Mouse (Mus musculus) thymus, adult 2 months (tissue): ENCODE results near the gene Gm45713. TPM values are rescaled to one million over a fixed set of nuclear protein-coding genes. Genes with fewer than 3 reads are reported as not detected.
"Not testable (repeated sequence)": the region's sequence is repeated elsewhere in the genome, so short reads cannot be mapped to it uniquely, and the experiment has no call there.

ENCODE experiments used
- DNase-seq: peaks from one replicate; pipeline ENCODE4 v3.0.0; 2021
- H3K27ac ChIP-seq: fragments of 200-500 bp; 2 replicates; pipeline ENCODE4 v1.5.1; 2012; ENCODE audit warnings: low read length, control low read depth; ENCODE audit not compliant: control insufficient read depth, insufficient read depth
- H3K27me3 ChIP-seq: fragments of 200-500 bp; 2 replicates; pipeline ENCODE4 v1.6.1; 2012; ENCODE audit warnings: mild to moderate bottlenecking, low read length, moderate library complexity, mixed read lengths; ENCODE audit not compliant: control insufficient read depth, insufficient read depth
- H3K36me3 ChIP-seq: fragments of 200-500 bp; 2 replicates; pipeline ENCODE4 v1.6.1; 2012; ENCODE audit warnings: mild to moderate bottlenecking, low read length, moderate library complexity; ENCODE audit not compliant: control insufficient read depth, insufficient read depth
- H3K4me1 ChIP-seq: fragments of 200-500 bp; replicated peaks from 2 replicates; pipeline ENCODE4 v1.6.1; 2012; ENCODE audit warnings: low read length; ENCODE audit not compliant: control insufficient read depth, insufficient read depth
- H3K4me3 ChIP-seq: fragments of 200-500 bp; 2 replicates; pipeline ENCODE4 v1.5.1; 2012; ENCODE audit warnings: mild to moderate bottlenecking, low read length, control low read depth, moderate library complexity; ENCODE audit not compliant: control insufficient read depth, insufficient read depth
- CTCF ChIP-seq: fragments of 200-500 bp; IDR thresholded peaks from 2 replicates; pipeline ENCODE4 v1.5.1; 2012; ENCODE audit warnings: mild to moderate bottlenecking, control low read depth, low read length, moderate library complexity, borderline replicate concordance; ENCODE audit not compliant: control insufficient read depth, poor library complexity, insufficient read depth; ENCODE audit errors: extremely low read depth
- POLR2A ChIP-seq: fragments of 200-500 bp; IDR thresholded peaks from 2 replicates; pipeline ENCODE4 v1.6.1; 2012; ENCODE audit warnings: mild to moderate bottlenecking, low read length, control low read depth, moderate library complexity; ENCODE audit not compliant: control insufficient read depth, poor library complexity, insufficient read depth; ENCODE audit errors: extremely low read depth
- WGBS: fragments of 180-500 bp; shearing (Covaris S2); methylation state at CpG from one replicate; pipeline ENCODE4 v1.1.7; 2018; 5-methylcytosine and 5-hydroxymethylcytosine counted together
- polyA plus RNA-seq: library from polyadenylated mRNA; depleted of rRNA; stranded (reverse); fragments of >200 nt; gene quantifications from 2 replicates; pipeline ENCODE4 v1.2.3, GENCODE M21; 2012

Gm45713 gene
- polyA plus RNA-seq, 1 experiment, result 0.27 TPM

DNA sequence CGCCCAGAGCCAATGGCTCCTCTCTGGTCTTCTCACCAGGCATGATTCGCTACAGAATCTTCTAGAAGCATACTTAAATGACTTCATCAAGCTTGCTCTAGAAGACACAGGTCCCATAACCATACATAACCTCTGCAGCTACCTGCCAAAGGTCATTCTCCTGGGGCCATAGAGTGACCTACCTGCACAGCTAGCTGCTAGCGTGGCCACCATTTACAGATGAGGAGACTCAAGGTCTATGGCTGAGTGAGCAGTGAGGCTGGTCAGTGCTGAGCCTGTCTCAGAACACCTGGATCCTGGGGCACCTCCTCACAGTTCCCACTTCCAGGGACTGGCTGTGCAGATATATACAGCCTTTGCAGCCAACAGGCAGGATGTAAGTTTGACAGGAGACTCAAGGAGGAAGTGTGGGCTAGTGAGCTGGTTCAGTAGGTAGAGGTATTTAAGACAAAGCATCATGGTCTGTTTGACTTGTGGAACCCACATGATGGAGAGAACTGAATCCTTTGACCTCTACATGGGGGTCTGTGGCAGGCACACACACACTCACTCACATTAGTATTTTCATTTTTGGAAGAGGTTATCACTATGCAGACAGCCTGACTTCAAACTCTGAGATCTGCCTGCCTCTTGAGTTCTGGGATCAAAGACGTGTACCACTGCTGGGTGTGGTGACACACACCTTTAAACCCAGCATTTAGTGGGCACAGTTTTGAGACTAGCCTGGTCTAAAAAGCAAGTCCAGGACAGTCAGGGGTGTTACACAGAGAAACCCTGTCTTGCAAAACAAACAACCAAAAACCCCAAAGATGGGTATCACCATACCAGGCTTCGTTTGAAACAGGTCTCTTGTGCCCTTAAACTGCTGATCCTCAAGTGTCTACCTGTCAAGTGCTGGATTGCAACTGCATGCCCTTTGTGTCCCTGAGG lies 16.0 kb downstream of the Gm45713 start:
- 71% methylated on average over 5 of the region's 5 CpGs for WGBS
- peaks cover 46% of the 10 kb centered on the region for H3K4me1 ChIP-seq
- H3K27ac ChIP-seq, result peak overlapping the region; percentile 97
- H3K36me3 ChIP-seq, result peaks cover 14% of the 10 kb centered on the region
- no peak overlapping the region for H3K4me3 ChIP-seq
- no peaks in the 10 kb centered on the region for H3K27me3 ChIP-seq
- no peak for DNase-seq
- TF ChIP-seq CTCF (no peak), POLR2A (no peak)

- no peaks in the 10 kb centered on the region for H3K27me3 ChIP-seq
- peaks cover 13% of the 10 kb centered on the region for H3K36me3 ChIP-seq
- H3K27ac ChIP-seq, result no peak overlapping the region
- H3K4me3 ChIP-seq, result no peak overlapping the region
- peaks cover 43% of the 10 kb centered on the region for H3K4me1 ChIP-seq
- DNase-seq, result no peak
- TF ChIP-seq CTCF, result no peak
- no peak for TF ChIP-seq POLR2A
- WGBS, result 94% methylated on average over 6 of the region's 6 CpGs
Observed at GRCm38 (mm10) chr7:45118336-45118735, 17.7 kb downstream of the Gm45713 start.

DNA sequence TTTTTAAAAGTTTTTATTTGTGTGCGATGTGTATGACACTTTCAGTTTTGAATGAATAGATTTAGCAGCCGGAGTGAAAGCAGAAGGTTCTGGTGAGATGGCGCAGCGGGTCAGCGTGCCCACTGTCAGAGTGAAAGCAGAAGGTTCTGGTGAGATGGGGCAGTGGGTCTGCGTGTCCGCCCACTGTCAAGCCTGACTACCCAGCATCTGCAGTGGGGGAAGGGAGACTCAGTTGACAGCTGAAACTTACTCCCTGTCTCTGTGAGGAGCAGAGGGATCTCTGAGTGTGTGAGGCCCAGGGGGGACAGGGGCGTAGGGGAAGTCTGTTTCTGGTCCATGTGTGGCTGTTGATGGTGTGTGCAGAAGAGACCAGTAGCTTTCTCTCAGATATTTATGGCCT lies 18.5 kb downstream of the Gm45713 start:
- Histone ChIP-seq H3K4me1 (peaks cover 36% of the 10 kb centered on the region), H3K4me3 (no peak overlapping the region), H3K27me3 (no peaks in the 10 kb centered on the region), H3K27ac (no peak overlapping the region), H3K36me3 (peaks cover 8% of the 10 kb centered on the region)
- no peak for TF ChIP-seq POLR2A
- no peak for TF ChIP-seq CTCF
- WGBS, result 90% methylated on average over 8 of the region's 8 CpGs
- no peak for DNase-seq

DNA sequence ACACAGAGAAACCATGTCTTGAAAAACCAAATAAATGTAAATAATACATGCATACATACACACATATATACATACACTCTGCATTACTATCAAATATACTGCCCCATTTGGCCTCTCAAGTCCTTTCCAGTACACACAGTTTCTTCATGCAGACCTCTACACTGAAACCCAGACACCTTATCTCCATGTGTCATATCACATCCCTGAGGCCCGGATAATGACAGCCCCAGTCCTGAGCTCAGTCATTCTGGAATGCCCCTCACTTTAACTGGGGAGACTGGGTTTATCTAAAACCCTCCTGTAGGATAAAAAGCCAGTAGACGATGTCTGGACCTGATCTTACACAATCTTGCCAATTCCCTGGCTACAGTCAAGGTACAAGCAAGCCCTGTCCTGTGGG lies 22.6 kb downstream of the Gm45713 start:
- WGBS, result 94% methylated on average over 2 of the region's 2 CpGs
- no peak overlapping the region for H3K27ac ChIP-seq
- H3K36me3 ChIP-seq, result no peaks in the 10 kb centered on the region
- H3K4me1 ChIP-seq, result peaks cover 4% of the 10 kb centered on the region; the same call in 1 of the 2 replicates
- H3K4me3 ChIP-seq, result no peak overlapping the region
- TF ChIP-seq POLR2A (no peak), CTCF (no peak)
- no peaks in the 10 kb centered on the region for H3K27me3 ChIP-seq
- no peak for DNase-seq

DNA sequence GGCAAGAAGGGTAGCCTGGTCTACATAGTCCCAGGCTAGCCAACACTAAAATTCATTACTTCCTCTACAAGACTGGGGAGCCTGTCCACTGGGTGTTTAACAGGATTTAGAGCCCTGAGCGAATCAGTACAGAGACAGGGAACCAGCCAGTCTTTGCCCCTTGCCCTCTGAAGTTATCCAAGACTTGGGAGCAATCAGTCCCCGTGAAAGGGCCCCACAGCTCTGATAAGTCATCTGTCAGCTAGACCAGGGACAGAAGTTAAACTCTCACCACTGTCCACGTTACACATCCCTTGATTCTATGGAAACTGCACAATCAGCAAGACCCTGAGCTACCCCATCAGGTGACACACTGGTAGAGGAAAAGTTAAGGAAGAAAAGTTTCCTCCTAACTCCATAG lies 23.5 kb downstream of the Gm45713 start:
- no peak for DNase-seq
- Histone ChIP-seq H3K27ac (no peak overlapping the region), H3K4me3 (no peak overlapping the region), H3K36me3 (no peaks in the 10 kb centered on the region), H3K27me3 (no peaks in the 10 kb centered on the region), H3K4me1 (peaks cover 4% of the 10 kb centered on the region; the same call in 1 of the 2 replicates)
- WGBS, result 87% methylated on average over 3 of the region's 3 CpGs
- no peak for TF ChIP-seq POLR2A

DNA sequence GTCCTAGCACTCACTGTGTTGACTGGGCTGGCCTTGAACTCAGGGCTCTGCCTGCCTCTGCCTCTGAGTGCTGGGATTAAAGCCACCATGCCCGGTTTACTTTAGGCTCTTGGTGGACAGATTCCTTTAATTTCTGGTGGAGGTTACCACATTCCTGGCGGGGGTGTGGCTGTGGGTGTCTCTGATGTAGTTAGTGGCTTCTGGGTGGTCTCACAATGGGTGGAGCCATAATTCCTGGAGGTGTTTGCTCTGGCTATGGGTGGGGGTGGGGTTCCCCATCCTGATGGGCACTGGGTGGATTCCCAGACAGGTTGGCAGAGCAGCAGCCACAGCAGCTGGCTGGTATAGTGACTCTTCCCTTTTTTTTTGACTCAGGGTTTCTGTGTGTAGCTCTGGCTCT lies 24.1 kb downstream of the Gm45713 start:
- no peak for DNase-seq
- Histone ChIP-seq H3K4me1 (peaks cover 6% of the 10 kb centered on the region; the same call in 1 of the 2 replicates), H3K36me3 (no peaks in the 10 kb centered on the region), H3K27me3 (no peaks in the 10 kb centered on the region), H3K27ac (no peak overlapping the region), H3K4me3 (no peak overlapping the region)
- 76% methylated on average over 2 of the region's 2 CpGs for WGBS
- TF ChIP-seq POLR2A, result no peak
- TF ChIP-seq CTCF, result no peak

- H3K27ac ChIP-seq, DNase-seq, H3K4me3 ChIP-seq, H3K36me3 ChIP-seq, H3K4me1 ChIP-seq, H3K27me3 ChIP-seq: not testable (repeated sequence)
- WGBS, result 75% methylated on average over 4 of the region's 4 CpGs
Observed at GRCm38 (mm10) chr7:45110089-45110488, 25.9 kb downstream of the Gm45713 start.
